Mouse (Mus musculus) B cell, adult 2 months (primary cell): ENCODE data around the gene Add3.

ENCODE experiments used
- DNase-seq, 2 experiments: peaks; one replicate each; pipeline ENCODE4 v3.0.0; 2022

Add3 gene

DNA sequence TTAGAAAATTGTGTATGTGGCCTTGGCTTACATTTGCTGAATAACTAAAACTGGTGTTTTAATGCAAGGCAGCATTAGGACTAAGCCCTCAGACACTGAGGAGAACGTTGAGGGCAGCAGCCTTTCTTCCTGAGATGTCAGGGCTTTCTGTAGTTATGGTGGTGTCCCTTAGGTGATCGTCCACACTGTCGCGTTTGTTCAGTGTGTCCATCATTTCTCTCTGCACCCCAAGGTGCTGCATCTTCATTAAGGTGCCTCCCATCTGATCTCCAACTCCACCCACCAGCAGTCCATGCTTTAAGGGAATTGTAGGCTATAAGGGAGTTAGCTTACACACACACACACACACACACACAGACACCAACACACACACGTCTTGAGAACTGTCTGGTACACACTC, 28.3 kb downstream of the Add3 start:
- no peak for DNase-seq

DNA sequence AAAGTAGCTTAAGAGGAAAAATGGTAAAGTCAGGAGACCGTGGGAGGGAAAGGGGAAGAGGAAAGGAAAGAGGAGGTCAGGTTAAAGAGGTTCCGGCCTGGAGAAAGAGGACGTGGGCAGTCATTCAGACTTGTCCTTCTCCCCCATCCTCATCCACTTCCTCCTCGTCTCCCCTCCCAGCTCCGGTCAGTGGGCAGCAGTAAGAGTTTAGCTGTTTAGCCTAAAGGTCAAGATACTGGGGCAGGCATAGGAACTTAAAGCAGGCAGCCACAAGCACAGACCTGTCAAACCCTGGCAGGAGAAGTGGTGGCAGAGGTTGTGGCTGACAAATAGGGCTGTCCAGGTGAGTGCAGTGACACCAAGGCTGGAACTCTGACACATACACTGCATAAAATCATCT, 30.4 kb downstream of the Add3 start:
- DNase-seq: no peak

DNA sequence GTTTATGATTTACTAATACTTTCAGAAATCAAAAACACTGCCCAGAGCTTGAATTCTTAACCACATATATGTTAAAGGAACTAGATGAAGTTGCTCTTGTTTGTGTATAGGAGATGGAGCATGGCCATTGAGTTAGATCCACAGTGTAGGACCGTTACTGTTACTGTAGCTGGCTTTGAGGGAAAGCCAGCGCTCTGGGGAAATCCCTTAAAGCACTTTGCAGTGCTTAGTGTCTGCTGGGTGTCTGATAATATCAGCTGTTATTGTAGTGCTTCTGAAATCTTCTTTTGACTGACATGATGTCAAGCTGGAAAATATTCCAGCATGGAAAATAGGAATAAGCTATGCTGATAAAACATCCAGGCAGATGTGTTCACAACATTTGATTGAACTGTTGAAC, 33.8 kb downstream of the Add3 start:
- no peak for DNase-seq

- DNase-seq: no peak
Observed at GRCm38 (mm10) chr19:53175550-53175949, 35.3 kb downstream of the Add3 start.

GRCm38 (mm10) chr19:53176518-53176917, 36.3 kb downstream of the Add3 start:
- DNase-seq: no peak

- no peak for DNase-seq
Observed at GRCm38 (mm10) chr19:53178611-53179528, 38.6 kb downstream of the Add3 start.

DNA sequence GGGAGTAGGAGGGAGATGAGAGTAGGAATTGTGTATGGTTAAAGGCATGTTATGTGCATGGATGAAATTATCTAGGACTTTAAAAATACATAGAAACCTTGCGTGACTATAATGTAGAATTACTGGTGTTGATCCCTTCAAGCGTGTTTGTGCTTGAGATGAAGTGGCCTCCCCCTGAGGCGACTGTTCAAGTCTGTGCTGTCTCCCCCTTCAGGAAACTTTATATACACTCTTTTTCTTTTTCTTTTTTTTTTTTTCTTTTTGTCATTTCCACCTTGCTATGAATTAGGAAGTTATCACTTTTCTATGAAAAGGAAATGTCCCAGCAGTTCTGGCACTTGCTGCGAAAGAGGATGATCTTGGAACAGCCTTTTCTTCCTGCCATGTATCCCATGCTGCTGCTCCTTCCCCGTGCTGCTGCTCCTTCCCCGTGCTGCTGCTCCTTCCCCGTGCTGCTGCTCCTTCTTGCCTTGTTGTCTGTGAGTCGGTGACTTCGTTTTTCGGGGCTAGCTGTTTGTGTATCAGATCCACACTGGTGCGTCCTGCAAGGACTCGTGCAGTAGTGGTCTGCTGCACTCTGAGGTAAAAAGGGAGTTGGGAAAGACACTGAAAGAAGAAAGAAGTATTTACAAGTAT, 40.0 kb downstream of the Add3 start:
- no peak for DNase-seq

- peak in 1 of 2 experiments; percentile 30 for DNase-seq
Observed at GRCm38 (mm10) chr19:53181003-53181861, 41.0 kb downstream of the Add3 start.

DNA sequence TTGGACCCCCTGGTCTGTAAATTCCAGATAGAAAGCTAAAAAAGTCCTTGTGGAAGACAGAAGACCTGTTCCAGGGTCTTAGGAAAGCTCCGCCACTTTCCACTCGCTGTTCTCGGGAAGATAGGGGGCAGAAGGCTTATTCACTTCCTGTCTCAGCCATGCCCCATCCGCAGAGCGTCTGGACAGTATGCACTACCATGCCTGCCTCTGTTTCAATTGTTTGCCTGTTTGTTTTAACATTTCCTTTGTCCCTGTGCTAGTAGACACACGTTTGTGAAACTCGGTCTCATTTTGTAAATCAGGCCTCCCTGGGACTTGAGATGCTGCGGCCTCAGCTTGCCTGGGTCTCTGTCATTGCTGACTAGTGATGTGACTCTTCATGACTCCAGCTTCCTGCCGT, 43.4 kb downstream of the Add3 start:
- no peak for DNase-seq

DNA sequence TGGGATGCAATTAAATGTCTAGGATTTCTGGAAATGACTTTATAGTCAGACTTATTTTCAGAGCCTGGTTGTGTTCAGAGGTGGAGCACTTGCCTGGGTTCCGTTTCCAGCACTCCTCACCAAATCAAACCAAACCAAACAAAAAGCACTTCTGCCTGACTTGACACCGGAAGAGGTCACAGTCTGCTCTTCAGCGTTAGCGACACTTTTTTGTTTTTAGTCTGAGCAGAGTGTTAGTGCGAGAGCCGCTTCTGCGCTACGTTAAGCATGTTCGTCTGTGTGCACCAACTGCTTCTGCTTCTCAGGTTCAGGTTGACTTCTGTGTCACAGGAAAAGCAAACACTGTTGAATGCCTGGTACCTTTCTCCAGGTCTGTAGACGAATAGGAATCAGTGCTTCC, 44.0 kb downstream of the Add3 start:
- peak; percentile 60 to 65 for DNase-seq

- DNase-seq: peak in 1 of 2 experiments; percentile 31
Observed at GRCm38 (mm10) chr19:53184911-53185310, 44.7 kb downstream of the Add3 start.

DNA sequence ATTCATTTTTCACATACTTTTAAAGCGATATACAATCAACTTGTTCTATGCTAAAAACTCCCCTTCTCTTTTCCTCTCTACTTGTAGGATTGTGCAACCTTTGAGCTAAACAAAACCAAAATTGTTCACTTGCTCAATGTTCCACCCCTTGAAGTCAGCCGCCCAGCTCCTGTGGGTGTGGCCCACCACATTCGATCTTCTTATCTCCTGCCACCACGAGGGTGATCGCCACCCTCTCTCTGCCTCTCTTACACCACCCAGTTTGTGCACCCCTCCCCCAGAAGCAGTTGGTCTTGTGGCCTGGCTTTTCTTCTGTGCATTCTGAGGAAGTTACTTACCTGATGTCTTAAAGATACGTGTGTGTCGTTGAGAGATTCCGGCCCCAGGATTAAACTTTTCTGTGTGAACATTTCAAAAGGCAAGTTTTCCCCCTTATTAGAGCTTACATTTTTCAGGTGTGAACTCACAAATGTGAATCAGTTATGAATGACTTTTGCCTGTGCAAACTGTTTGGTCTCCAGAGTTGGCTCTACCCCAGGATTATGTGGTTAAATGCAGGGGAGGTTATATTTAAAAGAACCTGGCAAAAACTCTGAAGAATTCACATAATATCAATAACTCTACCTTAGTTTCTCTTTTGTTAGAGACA, 45.4 kb downstream of the Add3 start:
- DNase-seq: peak; percentile 72 to 78

- DNase-seq: no peak
Observed at GRCm38 (mm10) chr19:53186456-53186855, 46.2 kb downstream of the Add3 start.

GRCm38 (mm10) chr19:53187533-53187932, 47.3 kb downstream of the Add3 start:
- peak; percentile 59 to 65 for DNase-seq

GRCm38 (mm10) chr19:53188186-53188585, 47.9 kb downstream of the Add3 start:
- no peak for DNase-seq

- DNase-seq: peak in 1 of 2 experiments; percentile 31
Observed at GRCm38 (mm10) chr19:53188724-53189220, 48.5 kb downstream of the Add3 start.

DNA sequence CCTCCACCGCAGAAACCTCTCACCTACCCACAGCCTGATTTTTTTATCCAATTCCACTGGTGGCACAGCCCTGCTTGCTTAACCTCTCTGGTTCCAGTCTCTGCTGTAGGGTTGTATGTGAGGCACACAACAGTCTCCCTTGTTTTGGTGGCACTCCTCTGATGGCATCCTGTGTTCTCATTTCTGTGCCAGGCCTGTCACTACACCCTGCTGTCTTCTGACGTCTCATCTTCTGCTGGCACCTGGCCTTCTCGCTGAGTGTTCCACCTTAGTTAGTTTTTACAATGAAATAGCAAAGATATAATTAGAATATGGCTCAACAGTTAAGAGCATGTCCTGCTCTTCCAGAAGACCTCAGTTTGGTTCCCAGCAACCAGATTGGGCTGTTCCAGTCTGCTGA, 49.5 kb downstream of the Add3 start:
- no peak for DNase-seq

GRCm38 (mm10) chr19:53190232-53190631, 50.0 kb downstream of the Add3 start:
- DNase-seq: no peak

DNA sequence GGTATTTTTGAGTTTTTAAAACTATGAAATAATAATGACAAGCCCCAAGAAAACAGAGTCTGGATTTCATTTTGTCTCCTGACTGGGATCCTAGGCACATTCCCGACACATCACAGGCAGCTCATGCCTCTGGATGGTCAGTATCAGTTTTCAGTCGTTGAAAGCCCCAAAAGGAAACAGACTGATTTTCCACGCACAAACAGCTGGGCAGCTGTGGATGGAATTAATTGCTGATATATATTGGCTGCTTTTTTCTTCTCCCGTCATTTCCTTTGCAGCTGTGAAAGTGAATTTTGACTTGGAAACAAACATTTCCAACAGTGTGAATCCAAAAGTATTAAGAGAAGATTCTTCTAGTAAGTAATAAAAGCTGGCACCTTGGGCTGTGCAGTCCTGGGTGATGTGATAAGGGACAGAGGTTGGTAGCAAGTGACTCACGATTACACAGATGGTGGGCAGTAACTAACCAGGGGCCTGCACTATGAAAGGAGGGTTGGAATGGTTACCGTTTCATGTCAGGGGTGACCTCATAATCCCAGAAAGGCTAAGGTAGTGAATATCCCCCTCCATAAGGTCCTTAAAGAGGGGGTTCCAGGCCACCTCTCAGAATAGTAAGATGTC, 51.7 kb downstream of the Add3 start:
- no peak for DNase-seq

DNA sequence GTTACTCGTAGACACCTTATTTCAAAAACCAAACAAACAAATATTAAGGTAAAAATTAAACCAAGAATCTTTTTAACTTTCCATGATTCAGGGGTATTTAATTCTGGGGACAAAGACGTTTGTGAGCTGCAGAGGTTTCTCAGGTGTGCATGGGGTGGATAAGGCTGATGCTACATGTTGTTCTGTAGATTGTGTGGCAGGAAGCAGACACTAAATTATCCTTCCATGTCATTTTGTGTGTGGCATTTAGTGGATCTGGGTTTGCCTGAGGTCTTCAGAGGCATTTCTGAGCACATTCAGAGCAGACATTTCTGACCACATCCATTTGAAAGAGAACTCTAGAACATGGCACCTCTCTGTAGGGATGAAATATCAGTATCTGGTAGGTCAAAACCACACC, 52.9 kb downstream of the Add3 start:
- DNase-seq: no peak

DNA sequence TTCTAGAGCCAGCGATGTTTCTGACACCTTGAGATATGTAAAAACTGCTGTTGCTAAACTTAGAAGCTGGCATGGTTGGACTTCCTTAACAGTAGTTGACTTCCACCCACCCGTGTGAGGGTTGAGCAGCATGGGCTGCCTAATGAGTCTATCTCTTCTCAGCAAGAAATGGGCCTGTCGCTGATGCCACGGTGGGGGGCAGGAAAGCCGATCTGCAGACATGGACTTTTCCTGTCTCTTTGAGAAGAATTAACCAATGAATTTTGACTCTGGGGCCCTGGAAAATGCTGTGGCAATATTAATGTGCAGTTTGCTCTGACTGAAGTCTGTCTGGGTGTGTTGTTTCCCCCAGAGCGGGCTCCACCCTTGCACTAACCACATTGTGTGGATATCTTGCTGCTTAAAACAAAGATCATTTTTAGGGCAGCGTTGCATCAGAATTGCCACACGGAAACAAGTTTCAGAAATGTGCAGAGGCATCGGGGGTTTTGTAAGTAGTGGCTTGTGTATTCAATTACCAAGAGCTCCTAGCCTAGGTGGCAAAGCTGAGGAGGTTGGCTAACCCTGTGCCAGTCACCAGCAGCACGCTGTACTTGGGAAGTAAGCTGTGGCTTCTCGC, 53.8 kb downstream of the Add3 start:
- peak; percentile 67 for DNase-seq
